8 mouse cellular contexts compared by ENCODE assay signal in genomic region chr9:88522569-88523334, GRCm38 (mm10). TPM values are rescaled to one million over a fixed set of nuclear protein-coding genes. Genes with fewer than 3 reads are reported as not detected.
A peak's percentile ranks its signal among the peaks of the same experiment; 100 is the strongest.
DNase-seq lines count a peak whose midpoint lies in the region; ATAC-seq and TF ChIP-seq lines count a peak whose summit lies in the region.

No protein-coding gene starts in this region.

- DNase-seq in 3134 (ENCODE audit: extremely low read depth, insufficient read length, low spot score): peak; percentile 98
- DNase-seq in adrenal gland, postnatal 36 days: peak; percentile 98
- DNase-seq in heart, adult 2 months: peak; percentile 94 to 97
- DNase-seq in kidney, adult 8-10 months: peak; percentile 94 to 95
- DNase-seq in spleen, postnatal 10 days (ENCODE audit: low spot score in 2 of 2): peak; percentile 95 to 99

- H3K27me3 ChIP-seq in embryonic facial prominence, embryonic 13.5 days: no peaks in the 10 kb centered on the region
- no peaks in the 10 kb centered on the region for H3K27me3 ChIP-seq in heart, adult 2 months (ENCODE audit: control insufficient read depth, insufficient read depth, low read length)
- no peaks in the 10 kb centered on the region for H3K27me3 ChIP-seq in limb, embryonic 13.5 days
- H3K27me3 ChIP-seq in midbrain, embryonic 16.5 days (ENCODE audit: control insufficient read depth, insufficient read depth, low read depth, low read length): no peaks in the 10 kb centered on the region

- no peak for TF ChIP-seq EP300 in heart, adult 2 months (IDR thresholded peaks at IDR 0.05; ENCODE audit: insufficient read depth, low read depth, low read length)

- no peaks in the 10 kb centered on the region for H3K9me3 ChIP-seq in embryonic facial prominence, embryonic 13.5 days
- no peaks in the 10 kb centered on the region for H3K9me3 ChIP-seq in limb, embryonic 13.5 days
- no peaks in the 10 kb centered on the region for H3K9me3 ChIP-seq in midbrain, embryonic 16.5 days (replicated peaks; ENCODE audit: control insufficient read depth, low read length, poor library complexity, severe bottlenecking)

- H3K36me3 ChIP-seq in embryonic facial prominence, embryonic 13.5 days: peaks cover 19% of the 10 kb centered on the region
- peaks cover 17% of the 10 kb centered on the region for H3K36me3 ChIP-seq in heart, adult 2 months (ENCODE audit: control insufficient read depth, insufficient read depth, low read length)
- H3K36me3 ChIP-seq in limb, embryonic 13.5 days: peaks cover 14% of the 10 kb centered on the region
- no peaks in the 10 kb centered on the region for H3K36me3 ChIP-seq in midbrain, embryonic 16.5 days (ENCODE audit: control insufficient read depth, insufficient read depth, low read length)

- peak; percentile 59 for TF ChIP-seq CTCF in heart, adult 2 months (IDR thresholded peaks at IDR 0.05)

- WGBS in embryonic facial prominence, embryonic 13.5 days: under 1% methylated on average over 69 of the region's 69 CpGs
- WGBS in heart, adult 2 months: under 1% methylated on average over 69 of the region's 69 CpGs
- under 1% methylated on average over 69 of the region's 69 CpGs for WGBS in limb, embryonic 13.5 days
- WGBS in midbrain, embryonic 16.5 days: under 1% methylated on average over 69 of the region's 69 CpGs

- peak overlapping the region; percentile 97 for H3K9ac ChIP-seq in embryonic facial prominence, embryonic 13.5 days
- H3K9ac ChIP-seq in heart, adult 2 months (ENCODE audit: low read depth, low read length): peak overlapping the region; percentile 81
- peak overlapping the region; percentile 90 for H3K9ac ChIP-seq in limb, embryonic 13.5 days
- H3K9ac ChIP-seq in midbrain, embryonic 16.5 days (ENCODE audit: low read depth, low read length): peak overlapping the region; percentile 97

- ATAC-seq in embryonic facial prominence, embryonic 13.5 days (ENCODE audit: insufficient number of reproducible peaks, insufficient read depth, low FRiP score, low TSS enrichment, low read depth): peak; percentile 83
- peak; percentile 90 for ATAC-seq in limb, embryonic 13.5 days (ENCODE audit: low FRiP score, low read depth)
- peak; percentile 89 for ATAC-seq in midbrain, embryonic 16.5 days

- H3K4me2 ChIP-seq in embryonic facial prominence, embryonic 13.5 days: peak overlapping the region; percentile 65
- peak overlapping the region; percentile 78 for H3K4me2 ChIP-seq in limb, embryonic 13.5 days (replicated peaks)
- H3K4me2 ChIP-seq in midbrain, embryonic 16.5 days (ENCODE audit: low read length): peak overlapping the region; percentile 90

- H3K4me3 ChIP-seq in embryonic facial prominence, embryonic 13.5 days: peak overlapping the region; percentile 77
- peak overlapping the region; percentile 66 for H3K4me3 ChIP-seq in heart, adult 2 months
- peak overlapping the region; percentile 60 for H3K4me3 ChIP-seq in limb, embryonic 13.5 days
- H3K4me3 ChIP-seq in midbrain, embryonic 16.5 days (ENCODE audit: low read depth, low read length): peak overlapping the region; percentile 82

- H3K4me1 ChIP-seq in embryonic facial prominence, embryonic 13.5 days: peaks cover 15% of the 10 kb centered on the region; the same call in 1 of the 2 replicates
- no peaks in the 10 kb centered on the region for H3K4me1 ChIP-seq in heart, adult 2 months (ENCODE audit: control insufficient read depth, insufficient read depth, low read length)
- peaks cover 16% of the 10 kb centered on the region for H3K4me1 ChIP-seq in limb, embryonic 13.5 days
- H3K4me1 ChIP-seq in midbrain, embryonic 16.5 days (ENCODE audit: control insufficient read depth, insufficient read depth, low read length): peaks cover 26% of the 10 kb centered on the region

- TF ChIP-seq POLR2A in heart, adult 2 months (IDR thresholded peaks at IDR 0.05; ENCODE audit: insufficient read depth, low read depth, low read length): peak; percentile 100

- H3K27ac ChIP-seq in embryonic facial prominence, embryonic 13.5 days: peak overlapping the region; percentile 93
- H3K27ac ChIP-seq in heart, adult 2 months: peak overlapping the region; percentile 90
- H3K27ac ChIP-seq in limb, embryonic 13.5 days: peak overlapping the region; percentile 90
- H3K27ac ChIP-seq in midbrain, embryonic 16.5 days (ENCODE audit: low read length): peak overlapping the region; percentile 97

- intact Hi-C loops in heart, adult 2 months (cut with DNase I): loop anchor here (1.0 to 2.0 kb wide), 3 partner anchors 25 to 84 kb away; partner anchors contain the start of gene Snx14

- no peaks in the 10 kb centered on the region for H3K79me2 ChIP-seq in heart, adult 2 months (replicated peaks; ENCODE audit: control insufficient read depth, insufficient read depth, low read length)

RNA-seq across cellular contexts. Expression of gene Zfp949, which starts 25.1 kb away (rescaled TPM):
- 1 to 10 TPM; 7.7 to 8.8 TPM for total RNA-seq in adrenal gland, postnatal 36 days (2021)
- 13.7 and 17.8 TPM in 2 replicates for polyA plus RNA-seq in embryonic facial prominence, embryonic 13.5 days (2015; fragmentation: Nextera tagmentation; extraction: Ambion mirVana)
- total RNA-seq in heart, adult 2 months (2021): 1 to 10 TPM; 6.5 to 6.9 TPM
- polyA plus RNA-seq in heart, adult 2 months (2012; rRNA removed): 2.6 and 4.1 TPM in 2 replicates
- polyA plus RNA-seq in limb, embryonic 13.5 days (2015; fragmentation: Nextera tagmentation; extraction: Ambion mirVana): 14.7 and 15.5 TPM in 2 replicates
- 20.0 and 22.4 TPM in 2 replicates for polyA plus RNA-seq in midbrain, embryonic 16.5 days (2015; fragmentation: Nextera tagmentation; extraction: Ambion mirVana)

RNA-seq across cellular contexts. Expression of gene Syncrip, which starts 40.4 kb away (rescaled TPM):
- total RNA-seq in adrenal gland, postnatal 36 days (2021): 10 to 100 TPM; 80.5 to 84.8 TPM
- polyA plus RNA-seq in embryonic facial prominence, embryonic 13.5 days (2015; fragmentation: Nextera tagmentation; extraction: Ambion mirVana): 107 and 112 TPM in 2 replicates
- total RNA-seq in heart, adult 2 months (2021): 10 to 100 TPM; 60.8 to 64.6 TPM
- 6.6 and 14.3 TPM in 2 replicates for polyA plus RNA-seq in heart, adult 2 months (2012; rRNA removed)
- polyA plus RNA-seq in limb, embryonic 13.5 days (2015; fragmentation: Nextera tagmentation; extraction: Ambion mirVana): 114 TPM in 2 replicates
- polyA plus RNA-seq in midbrain, embryonic 16.5 days (2015; fragmentation: Nextera tagmentation; extraction: Ambion mirVana): 75.2 and 87.6 TPM in 2 replicates

RNA-seq across cellular contexts. Expression of gene Trim43a, which starts 57.9 kb away (rescaled TPM):
- total RNA-seq in adrenal gland, postnatal 36 days (2021): under 1 TPM; 0.36 to 0.76 TPM
- 0.21 TPM in 1 of 2 replicates, not detected in the other for polyA plus RNA-seq in embryonic facial prominence, embryonic 13.5 days (2015; fragmentation: Nextera tagmentation; extraction: Ambion mirVana)
- under 1 TPM in 1 of 2 experiments, not detected in 1; 0.13 TPM for total RNA-seq in heart, adult 2 months (2021)
- polyA plus RNA-seq in heart, adult 2 months (2012; rRNA removed): 0.09 TPM in 1 of 2 replicates, not detected in the other
- 0.19 and 0.20 TPM in 2 replicates for polyA plus RNA-seq in limb, embryonic 13.5 days (2015; fragmentation: Nextera tagmentation; extraction: Ambion mirVana)
- not detected in 2 replicates for polyA plus RNA-seq in midbrain, embryonic 16.5 days (2015; fragmentation: Nextera tagmentation; extraction: Ambion mirVana)

Comparison
In these comparisons a context has a peak if more than half of its experiments do, and no peak if none do; other contexts are left out.
1. Peak in every context shown above with its lines: DNase-seq, ATAC-seq, H3K4me3 ChIP-seq and H3K27ac ChIP-seq.